Mouse (Mus musculus) layer of hippocampus, adult 2 months (tissue): ENCODE data around the gene Gabrd. TPM values are rescaled to one million over a fixed set of nuclear protein-coding genes. Genes with fewer than 3 reads are reported as not detected.

Source experiments
- DNase-seq, 2 experiments: peaks; one replicate each; pipeline ENCODE4 v3.0.0; 2022; ENCODE audit warnings: low spot score in 2 of 2
- H3K27ac ChIP-seq: fragments of 200-600 bp; 2 replicates; pipeline ENCODE4 v1.8.1; 2022
- H3K4me3 ChIP-seq: fragments of 200-600 bp; 2 replicates; pipeline ENCODE4 v1.8.1; 2022; ENCODE audit warnings: mild to moderate bottlenecking
- CTCF ChIP-seq: fragments of 200-600 bp; conservative IDR thresholded peaks from 2 replicates; pipeline ENCODE4 v1.8.1; 2022; ENCODE audit warnings: antibody characterized with exemption, mild to moderate bottlenecking, moderate library complexity
- total RNA-seq, 2 experiments: library from RNA; stranded (reverse); gene quantifications; 2 replicates each; pipeline ENCODE4 v1.2.3; 2021

Gene Gabrd
- total RNA-seq, 2 experiments from 2014 or later, result 24.2 to 28.4 TPM

DNA sequence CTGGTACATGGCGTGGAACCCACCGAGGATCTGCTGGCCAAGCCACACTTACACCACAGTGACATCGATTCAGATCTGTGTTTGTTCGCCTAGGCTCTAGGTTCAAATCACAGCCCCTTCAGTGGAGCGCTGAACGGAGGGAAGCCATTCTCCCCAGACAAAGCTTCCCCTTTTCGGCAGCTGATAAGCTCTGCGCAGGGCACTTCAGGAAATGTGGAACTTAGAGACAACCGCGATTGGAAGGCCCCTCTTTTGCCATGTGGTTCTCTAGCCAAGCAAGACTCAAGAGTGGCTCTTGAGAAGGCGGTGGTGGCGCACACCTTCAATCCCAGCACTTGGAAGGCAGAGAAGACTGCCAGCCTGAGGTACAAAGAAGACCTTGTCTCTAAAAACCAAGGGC lies 51.6 kb downstream of the Gabrd start:
- DNase-seq, result no peak
- no peak for TF ChIP-seq CTCF
- Histone ChIP-seq H3K4me3 (no peak overlapping the region), H3K27ac (peak overlapping the region; percentile 94; the same call in 1 of the 2 replicates)

DNA sequence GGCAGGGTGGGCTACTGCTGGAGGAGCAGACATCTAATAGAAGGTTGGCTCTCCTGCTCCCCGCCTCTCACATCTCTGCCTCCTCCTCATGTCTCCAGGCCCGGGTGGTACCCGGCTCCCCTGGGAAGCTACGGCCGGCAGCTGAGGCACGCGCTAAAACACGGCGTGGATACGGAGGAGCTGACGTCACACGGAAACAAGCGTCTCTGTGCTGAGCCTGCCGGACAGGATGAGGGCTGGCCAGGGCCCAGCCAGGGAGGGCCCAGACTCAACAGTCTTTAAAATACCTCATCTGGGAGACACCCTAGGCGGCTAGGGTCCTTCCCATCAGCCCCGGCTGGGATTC lies 52.3 kb downstream of the Gabrd start:
- no peak for TF ChIP-seq CTCF
- H3K4me3 ChIP-seq, result peak overlapping the region; percentile 86
- peak; percentile 83 to 84 for DNase-seq
- peak overlapping the region; percentile 94 for H3K27ac ChIP-seq

DNA sequence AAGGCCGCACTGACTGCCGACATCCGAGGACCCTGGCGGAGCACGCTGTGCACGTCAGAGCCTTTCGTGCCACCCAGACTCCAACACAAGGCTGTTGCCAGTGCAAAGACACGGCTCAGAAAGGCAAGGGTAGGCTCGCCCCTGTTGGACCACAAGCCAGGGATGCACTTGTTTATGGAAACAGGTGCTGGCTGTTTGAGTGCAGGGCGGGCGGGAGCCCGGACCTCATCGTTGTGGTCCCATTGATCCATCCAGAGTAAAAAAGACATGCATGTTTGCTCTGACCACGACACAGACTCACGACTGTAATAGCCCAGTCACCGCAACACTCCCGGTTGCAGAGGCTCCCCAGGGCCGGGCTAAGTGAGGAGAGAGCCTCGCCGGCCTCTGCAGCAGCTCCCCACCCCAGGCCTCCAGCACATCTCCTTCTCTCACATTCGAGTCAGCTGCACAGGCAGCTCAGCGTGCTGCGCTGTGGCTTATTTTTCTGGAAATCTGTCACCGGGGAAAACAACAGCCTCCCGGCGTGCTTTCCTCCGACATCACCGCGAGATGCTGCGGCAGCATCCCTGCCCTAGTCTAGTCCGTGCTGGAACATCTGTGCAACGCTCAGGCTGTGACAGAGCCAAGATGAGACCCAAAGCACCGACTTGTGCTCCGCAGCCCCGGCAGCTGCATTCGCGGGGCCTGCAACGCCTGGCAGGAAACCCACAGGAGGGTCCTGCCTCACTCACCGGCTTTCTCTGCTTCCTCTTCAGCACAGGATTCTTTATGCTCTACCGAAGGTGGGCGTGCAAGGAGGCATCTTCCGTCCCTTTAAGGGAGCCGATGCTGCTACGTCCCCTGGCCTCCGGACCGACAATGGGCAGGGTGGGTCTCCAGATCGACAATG lies 53.0 kb downstream of the Gabrd start:
- peak; percentile 23 to 43 for DNase-seq

DNA sequence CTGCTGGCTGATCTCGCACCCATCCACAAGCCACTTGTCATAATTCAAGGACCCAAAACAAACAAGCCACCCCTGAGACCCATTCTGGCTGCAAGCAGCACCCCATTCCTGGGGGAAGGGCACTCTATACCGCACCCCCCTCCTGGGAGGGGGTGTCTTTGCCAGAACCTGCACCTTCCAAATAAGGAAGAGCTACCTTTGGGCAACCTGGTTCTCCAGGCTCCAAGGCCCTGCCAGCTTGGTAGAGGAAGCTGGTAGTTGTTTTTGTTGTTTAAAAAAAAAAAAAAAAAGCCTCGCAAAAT lies 53.7 kb downstream of the Gabrd start:
- TF ChIP-seq CTCF, result no peak
- Histone ChIP-seq H3K27ac (peak overlapping the region; percentile 94), H3K4me3 (peak overlapping the region; percentile 86)
- peak; percentile 20 to 30 for DNase-seq

More for the DNA sequence above, 53.0 kb downstream of the Gabrd start:
- peak overlapping the region; percentile 86 for H3K4me3 ChIP-seq
- no peak for TF ChIP-seq CTCF
- H3K27ac ChIP-seq, result peak overlapping the region; percentile 94

DNA sequence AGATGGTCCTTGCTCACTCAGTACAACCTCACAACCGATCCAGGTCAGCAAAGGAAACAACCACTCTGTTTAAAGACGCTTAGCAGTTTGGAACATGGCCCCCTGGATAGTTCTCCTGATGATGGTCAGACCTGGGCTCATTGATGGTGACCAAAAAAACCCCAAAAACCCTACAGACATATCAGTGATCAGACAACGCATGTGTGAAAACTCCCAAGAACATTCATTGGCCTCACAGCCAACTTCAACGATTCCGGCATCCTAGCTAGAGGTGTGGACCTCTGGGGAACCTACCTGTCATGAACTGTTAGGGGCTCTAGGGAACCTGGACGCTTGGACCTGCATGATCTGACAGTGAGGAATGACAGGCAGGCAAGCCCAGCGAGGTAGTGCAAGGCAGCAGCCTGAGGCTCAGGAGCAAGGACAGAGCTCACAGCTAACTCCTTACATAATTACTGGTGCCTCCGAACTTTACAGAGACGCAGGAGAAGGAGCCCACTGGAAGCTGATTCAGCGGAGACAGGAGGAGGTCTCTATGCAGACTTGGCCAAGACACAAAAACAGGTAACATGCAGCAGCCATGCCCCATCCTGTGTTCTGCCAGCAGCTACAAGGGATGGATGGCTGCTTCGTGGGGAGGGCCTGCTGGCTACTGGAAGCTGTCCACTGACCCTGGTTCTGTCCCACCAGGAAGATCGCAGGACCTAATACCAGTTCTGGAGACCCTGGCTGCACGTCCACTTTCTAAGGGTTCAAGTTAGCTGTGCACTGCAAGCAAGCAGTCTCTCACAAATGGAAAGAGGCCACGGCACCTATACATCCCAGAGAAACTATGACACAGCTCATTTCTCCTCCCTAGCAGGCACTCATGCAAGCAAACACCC lies 54.3 kb downstream of the Gabrd start:
- Histone ChIP-seq H3K27ac (peak overlapping the region; percentile 94), H3K4me3 (peak overlapping the region; percentile 86)
- 0 out of 2 replicates have a peak, but pooled peaks have one; percentile 29 for TF ChIP-seq CTCF
- DNase-seq, result no peak

DNA sequence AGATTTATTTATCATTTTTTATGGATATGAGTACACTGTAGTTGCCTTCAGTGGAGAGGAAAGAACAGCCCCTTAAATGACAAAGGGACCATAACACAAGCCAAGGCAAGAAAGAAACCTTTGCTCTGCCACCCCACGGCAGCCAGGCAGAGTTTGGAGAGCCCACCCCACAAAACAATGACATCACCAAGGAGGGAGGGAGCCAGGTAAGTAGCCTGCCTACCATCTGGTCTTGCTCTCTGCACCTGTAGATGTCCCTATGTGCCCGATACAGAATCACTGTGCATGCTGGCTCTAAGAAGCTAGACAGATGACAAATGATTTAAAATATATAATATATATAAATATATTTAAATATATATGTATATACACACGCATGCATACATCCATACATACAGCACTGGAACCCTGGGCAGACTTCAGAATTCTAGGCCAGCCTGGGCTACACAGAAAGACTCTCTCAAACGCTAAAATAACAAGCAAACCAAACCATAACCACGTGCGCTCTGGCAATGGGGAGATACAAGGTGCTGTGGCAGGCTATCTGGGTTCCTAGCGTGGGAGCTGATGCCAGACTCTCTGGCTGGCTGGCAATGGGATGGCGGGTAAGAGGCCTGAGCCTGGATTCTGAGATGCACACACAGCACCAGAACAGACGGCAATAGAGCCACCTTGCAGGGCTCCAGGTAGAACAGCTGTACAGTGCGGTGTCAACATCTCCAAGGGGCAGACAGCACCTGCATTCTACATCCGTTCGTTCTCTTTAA lies 61.4 kb downstream of the Gabrd start:
- DNase-seq, result no peak
- no peak for TF ChIP-seq CTCF
- H3K4me3 ChIP-seq, result no peak overlapping the region
- H3K27ac ChIP-seq, result peak overlapping the region; percentile 67; the same call in 1 of the 2 replicates

Other genes with a start within 250 kb of the Gabrd start
- 100 to 1,000 TPM; 128 to 136 TPM for gene Ski, start 175.5 kb downstream of the Gabrd start, total RNA-seq
- gene Faap20, start 148.3 kb downstream of the Gabrd start, total RNA-seq, result 10 to 100 TPM; 29.2 to 34.3 TPM
- gene Prkcz, start 36.8 kb downstream of the Gabrd start, total RNA-seq, result 100 to 1,000 TPM; 158 to 160 TPM
- gene Cfap74, start 11.1 kb upstream of the Gabrd start, total RNA-seq, result 10 to 100 TPM; 13.8 to 16.2 TPM
- gene Tmem52, start 71.0 kb upstream of the Gabrd start, total RNA-seq, result 1 to 10 TPM; 5.0 to 6.7 TPM
- 100 to 1,000 TPM; 718 to 729 TPM for gene Gnb1, start 93.2 kb upstream of the Gabrd start, total RNA-seq
- 10 to 100 TPM; 61.2 to 63.5 TPM for gene Nadk, start 164.3 kb upstream of the Gabrd start, total RNA-seq
- gene Slc35e2, start 203.3 kb upstream of the Gabrd start, total RNA-seq, result 10 to 100 TPM; 39.7 to 40.3 TPM
- gene Cdk11b, start 226.7 kb upstream of the Gabrd start, total RNA-seq, result 10 to 100 TPM; 43.6 to 48.8 TPM
- not detected for gene Gm10563, start 247.3 kb upstream of the Gabrd start, total RNA-seq